Mouse (Mus musculus) spleen, adult 2 months (tissue): ENCODE results near the gene 0610009B22Rik. TPM values are rescaled to one million over a fixed set of nuclear protein-coding genes. Genes with fewer than 3 reads are reported as not detected.
A peak's percentile ranks its signal among the peaks of the same experiment; 100 is the strongest.

Experiments used
- DNase-seq, 2 experiments: peaks; one replicate each; pipeline versions ENCODE4 v3.0.0 to v3.0.0-alpha.2; 2012 to 2021; ENCODE audit warnings: low spot score in 2 of 2, low read depth in 1 of 2
- H3K27ac ChIP-seq: fragments of 200-500 bp; 2 replicates; pipeline ENCODE4 v1.5.1; 2012; ENCODE audit warnings: low read length, inconsistent platforms; ENCODE audit not compliant: insufficient read depth
- H3K27me3 ChIP-seq: fragments of 200-500 bp; 2 replicates; pipeline ENCODE4 v1.6.1; 2012; ENCODE audit warnings: mild to moderate bottlenecking, moderate library complexity, low read length, inconsistent platforms; ENCODE audit not compliant: control insufficient read depth, insufficient read depth
- H3K36me3 ChIP-seq: fragments of 200-500 bp; 2 replicates; pipeline ENCODE4 v1.6.1; 2012; ENCODE audit warnings: mild to moderate bottlenecking, low read length, inconsistent platforms; ENCODE audit not compliant: control insufficient read depth, insufficient read depth
- H3K4me1 ChIP-seq: fragments of 200-500 bp; 2 replicates; pipeline ENCODE4 v1.6.1; 2011; ENCODE audit warnings: inconsistent platforms; ENCODE audit not compliant: control insufficient read depth, insufficient read depth, insufficient read length
- H3K4me3 ChIP-seq: fragments of 200-500 bp; 2 replicates; pipeline ENCODE4 v1.5.1; 2011; ENCODE audit warnings: mild to moderate bottlenecking, inconsistent platforms; ENCODE audit not compliant: insufficient read depth, insufficient read length; ENCODE audit errors: extremely low read depth
- CTCF ChIP-seq: fragments of 200-500 bp; IDR thresholded peaks from 2 replicates; pipeline ENCODE4 v1.5.1; 2011; ENCODE audit warnings: mild to moderate bottlenecking, inconsistent platforms; ENCODE audit not compliant: insufficient read depth, insufficient read length, insufficient replicate concordance; ENCODE audit errors: extremely low read depth
- POLR2A ChIP-seq: fragments of 200-500 bp; IDR thresholded peaks from 2 replicates; pipeline ENCODE4 v1.6.1; 2011; ENCODE audit warnings: low read depth, low read length, inconsistent platforms
- WGBS: fragments of 180-500 bp; shearing (Covaris S2); methylation state at CpG from one replicate; pipeline ENCODE4 v1.1.7; 2018; 5-methylcytosine and 5-hydroxymethylcytosine counted together
- polyA plus RNA-seq: library from polyadenylated mRNA; depleted of rRNA; stranded (reverse); fragments of >200 nt; gene quantifications from 2 replicates; pipeline ENCODE4 v1.2.3, GENCODE M21; 2012

Gene 0610009B22Rik
- polyA plus RNA-seq, 1 experiment: 2.9 TPM

DNA sequence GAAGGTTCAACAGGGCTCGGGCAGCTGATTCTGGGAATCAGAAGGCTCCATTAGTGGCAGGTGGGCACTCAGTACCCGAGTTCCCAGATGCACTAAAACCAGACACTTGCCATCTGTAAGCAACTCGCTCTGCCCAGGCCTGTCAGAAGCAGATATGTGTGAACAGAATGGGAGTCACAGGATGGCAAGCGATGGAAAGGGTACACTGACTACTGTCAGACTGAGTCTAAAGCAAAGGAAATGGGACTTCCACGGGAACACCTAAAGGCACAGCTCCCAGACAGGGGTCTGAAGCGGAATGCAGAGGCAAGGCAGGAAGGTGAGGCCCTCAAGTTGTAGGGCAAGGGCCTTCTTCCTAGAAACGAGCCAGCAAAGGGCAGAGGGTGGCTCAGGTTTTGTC lies 42.4 kb downstream of the 0610009B22Rik start:
- no peak for DNase-seq
- Histone ChIP-seq H3K36me3 (peaks cover 6% of the 10 kb centered on the region), H3K27me3 (no peaks in the 10 kb centered on the region), H3K27ac (peak overlapping the region; percentile 67), H3K4me1 (peaks cover 51% of the 10 kb centered on the region), H3K4me3 (no peak overlapping the region)
- 72% methylated on average over 7 of the region's 7 CpGs for WGBS
- no peak for TF ChIP-seq CTCF

DNA sequence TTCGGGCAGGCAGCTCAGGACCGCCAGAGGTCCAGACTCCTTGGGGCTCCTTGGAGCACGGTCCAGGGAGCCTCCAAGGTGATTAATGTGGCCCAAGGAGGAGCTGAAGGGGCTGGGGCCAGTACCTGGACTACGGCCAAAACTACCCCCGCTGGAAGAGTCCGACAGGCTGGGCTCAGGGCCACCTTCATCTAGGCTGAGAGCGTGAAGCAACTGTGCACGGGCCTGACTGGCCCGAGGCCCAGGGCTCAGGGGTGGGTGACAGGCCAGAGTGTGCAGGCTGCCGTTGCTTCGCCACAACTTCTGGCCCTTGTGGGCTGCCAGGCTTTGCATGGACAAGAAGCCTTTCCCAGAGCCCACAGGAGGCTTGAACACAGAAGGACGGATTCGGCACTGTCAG lies 43.4 kb downstream of the 0610009B22Rik start:
- 87% methylated on average over 13 of the region's 13 CpGs for WGBS
- peaks cover 51% of the 10 kb centered on the region for H3K4me1 ChIP-seq
- H3K27me3 ChIP-seq: no peaks in the 10 kb centered on the region
- no peak overlapping the region for H3K4me3 ChIP-seq
- 0 out of 2 replicates have a peak overlapping the region, but pooled peaks have one; percentile 87 for H3K27ac ChIP-seq
- H3K36me3 ChIP-seq: peaks cover 6% of the 10 kb centered on the region
- no peak for DNase-seq
- TF ChIP-seq POLR2A: no peak
- TF ChIP-seq CTCF: no peak

DNA sequence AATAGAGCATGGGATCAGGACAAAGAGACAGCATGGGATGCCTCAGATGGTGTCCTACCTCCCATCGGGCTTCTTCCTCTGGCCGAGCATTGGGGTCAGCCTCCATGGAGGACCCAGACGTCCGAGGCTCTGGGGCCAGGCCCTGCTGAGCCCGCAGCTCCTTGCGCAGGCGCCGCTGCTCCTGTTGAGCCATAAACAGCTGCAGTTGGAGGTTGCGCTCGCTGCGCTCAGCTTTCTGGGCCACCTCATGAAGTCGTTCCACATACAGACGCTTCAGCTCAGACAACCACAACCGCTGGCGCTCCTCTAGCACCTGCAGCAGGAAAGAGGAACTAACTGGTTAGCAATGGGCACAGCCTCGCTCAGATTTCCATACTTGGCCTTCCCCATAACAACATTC lies 44.5 kb downstream of the 0610009B22Rik start:
- 10% methylated on average over 16 of the region's 16 CpGs for WGBS
- Histone ChIP-seq H3K4me3 (peak overlapping the region; percentile 40; the same call in 1 of the 2 replicates), H3K27ac (peak overlapping the region; percentile 91), H3K36me3 (peaks cover 6% of the 10 kb centered on the region), H3K27me3 (no peaks in the 10 kb centered on the region), H3K4me1 (peaks cover 47% of the 10 kb centered on the region)
- DNase-seq: peak; percentile 76 to 82
- no peak for TF ChIP-seq POLR2A

DNA sequence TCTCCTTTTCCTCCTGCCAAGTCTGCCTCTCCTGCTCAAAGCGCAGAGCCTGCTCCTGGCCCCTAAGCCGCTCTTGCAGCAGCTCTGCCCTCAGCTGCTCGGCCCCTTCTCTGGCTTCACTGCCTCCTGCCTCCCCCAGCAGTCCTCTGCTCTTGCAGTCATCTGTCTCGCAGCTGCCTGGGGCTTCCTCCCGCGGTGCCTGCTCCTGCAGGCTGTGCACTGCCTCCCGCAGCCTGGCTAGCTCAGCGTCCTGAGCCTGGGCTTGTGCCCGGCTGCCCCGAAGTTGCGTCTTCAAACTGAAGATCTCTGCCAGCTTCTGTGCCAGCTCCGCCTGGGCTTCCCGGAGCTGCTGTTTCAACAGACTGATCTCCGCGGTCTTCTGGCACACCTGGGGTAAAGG lies 44.9 kb downstream of the 0610009B22Rik start:
- Histone ChIP-seq H3K4me1 (peaks cover 43% of the 10 kb centered on the region), H3K27ac (peak overlapping the region; percentile 91), H3K36me3 (peaks cover 6% of the 10 kb centered on the region), H3K4me3 (peak overlapping the region; percentile 40; the same call in 1 of the 2 replicates), H3K27me3 (no peaks in the 10 kb centered on the region)
- TF ChIP-seq POLR2A (no peak), CTCF (no peak)
- WGBS: 18% methylated on average over 15 of the region's 15 CpGs
- DNase-seq: peak in 1 of 2 experiments; percentile 33

DNA sequence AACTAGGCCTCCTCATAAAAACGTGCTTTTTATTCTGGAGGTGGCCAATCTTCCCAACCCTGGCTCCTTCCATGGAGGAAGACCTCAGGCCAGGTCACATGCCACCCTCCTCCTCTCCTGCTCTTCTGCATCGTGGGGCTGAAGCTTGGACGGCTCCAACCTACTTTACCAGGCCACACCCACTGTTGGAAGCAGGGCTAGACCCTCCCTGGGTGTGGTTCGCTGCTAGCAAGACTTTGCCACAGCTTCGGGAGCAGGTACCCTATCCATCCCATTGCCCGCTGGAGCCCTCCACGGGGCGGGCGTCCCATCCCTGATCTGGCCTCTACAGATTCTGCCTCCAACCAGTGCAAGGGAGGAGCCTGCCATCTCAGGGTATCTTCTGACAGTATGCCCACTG lies 45.5 kb downstream of the 0610009B22Rik start:
- no peak overlapping the region for H3K27ac ChIP-seq
- 70% methylated on average over 9 of the region's 9 CpGs for WGBS
- TF ChIP-seq CTCF: no peak
- no peak for TF ChIP-seq POLR2A
- no peak overlapping the region for H3K4me3 ChIP-seq
- no peaks in the 10 kb centered on the region for H3K27me3 ChIP-seq
- H3K36me3 ChIP-seq: peaks cover 6% of the 10 kb centered on the region
- peaks cover 39% of the 10 kb centered on the region for H3K4me1 ChIP-seq
- DNase-seq: no peak

DNA sequence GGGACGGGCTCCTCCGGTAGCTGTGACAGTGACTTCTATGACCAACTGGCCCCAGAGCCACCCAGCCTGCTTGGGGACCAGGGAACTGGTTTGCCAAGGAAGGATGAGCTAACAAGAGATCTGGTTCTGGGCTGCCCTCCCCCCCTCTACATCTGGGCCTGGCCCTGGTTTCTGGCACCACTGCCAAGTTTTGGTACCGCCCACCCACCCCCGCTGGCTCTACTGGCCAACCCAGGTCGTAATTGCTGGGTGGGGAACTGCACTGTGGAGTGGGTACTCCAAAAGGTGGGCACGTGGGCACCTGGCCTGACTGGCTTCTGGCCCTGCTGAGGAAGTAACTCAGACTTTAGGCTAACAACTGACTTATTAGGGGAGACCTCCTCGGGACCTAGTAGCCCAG lies 47.9 kb downstream of the 0610009B22Rik start:
- no peak for DNase-seq
- TF ChIP-seq POLR2A (no peak), CTCF (no peak)
- WGBS: 77% methylated on average over 7 of the region's 7 CpGs

DNA sequence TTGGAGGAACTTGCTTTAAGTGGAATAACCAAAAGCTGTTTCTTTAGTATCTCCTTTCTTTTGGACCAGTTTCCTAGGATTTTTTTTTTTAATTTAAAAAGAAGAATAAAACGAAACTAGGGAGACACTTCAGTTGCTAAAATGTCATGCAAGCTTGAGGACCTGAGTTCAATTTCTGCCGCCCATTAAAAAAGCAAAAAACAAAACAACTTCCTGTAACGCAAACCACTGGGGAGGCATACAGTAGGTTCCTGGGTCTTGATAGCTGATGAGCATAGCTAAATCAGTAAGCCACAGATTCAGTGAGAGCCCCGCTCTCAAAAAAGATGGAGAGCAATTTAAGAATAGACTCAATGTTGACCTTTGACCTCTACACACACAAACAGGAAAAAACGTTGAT lies 50.2 kb downstream of the 0610009B22Rik start:
- DNase-seq: no peak
- no peaks in the 10 kb centered on the region for H3K27me3 ChIP-seq
- no peak for TF ChIP-seq CTCF
- no peak for TF ChIP-seq POLR2A
- H3K4me1 ChIP-seq: peaks cover 13% of the 10 kb centered on the region; the same call in 1 of the 2 replicates
- peak overlapping the region; percentile 85 for H3K27ac ChIP-seq
- no peak overlapping the region for H3K4me3 ChIP-seq
- 21% methylated on average over 5 of the region's 5 CpGs for WGBS
- H3K36me3 ChIP-seq: peaks cover 3% of the 10 kb centered on the region

More for the DNA sequence above, 47.9 kb downstream of the 0610009B22Rik start:
- Histone ChIP-seq H3K27me3 (no peaks in the 10 kb centered on the region), H3K4me1 (peaks cover 29% of the 10 kb centered on the region), H3K36me3 (peaks cover 6% of the 10 kb centered on the region), H3K4me3 (no peak overlapping the region), H3K27ac (no peak overlapping the region)
